Mouse (Mus musculus): ENCODE measurements around the gene Coa5.

DNA sequence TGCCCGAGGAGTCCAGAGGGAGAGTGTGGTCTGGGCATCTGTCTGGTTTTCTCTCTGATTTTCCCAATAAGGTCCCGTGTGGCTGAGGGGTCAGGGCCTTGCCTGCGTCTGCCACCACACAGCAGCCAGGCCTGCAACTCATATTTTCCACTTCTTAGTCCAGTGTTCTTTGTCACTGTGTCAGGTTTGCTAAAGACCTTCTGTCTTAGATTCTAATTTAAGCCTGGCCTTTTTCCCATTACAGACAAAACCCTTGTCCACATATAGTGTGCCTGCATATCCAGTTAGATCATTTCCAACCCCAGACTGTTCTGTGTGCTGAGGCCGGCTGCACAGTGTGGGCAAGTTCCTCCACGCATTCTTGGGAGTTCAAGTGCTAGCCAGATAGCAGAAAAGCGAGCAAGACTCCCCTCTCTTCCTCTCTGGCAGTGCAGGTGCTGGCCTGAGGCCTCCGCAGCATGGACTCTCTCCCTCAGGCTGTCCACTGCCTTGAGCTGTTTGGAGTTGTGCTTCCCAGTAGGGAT, 43.4 kb downstream of the Coa5 start:
- TF ChIP-seq CTCF (IDR thresholded peaks at IDR 0.05; ENCODE audit: borderline replicate concordance, extremely low read depth, insufficient read depth, insufficient read length) (no peak), POLR2A (IDR thresholded peaks at IDR 0.05; ENCODE audit: borderline replicate concordance, extremely low read depth, insufficient read depth, insufficient read length, poor library complexity, severe bottlenecking) (no peak)
